Mouse (Mus musculus): Measurements from ENCODE around the gene Nbea. TPM values are rescaled to one million over a fixed set of nuclear protein-coding genes. Genes with fewer than 3 reads are reported as not detected.
"Not testable (repeated sequence)": the region's sequence is repeated elsewhere in the genome, so short reads cannot be mapped to it uniquely, and the experiment has no call there.

Nbea gene
- polyA plus RNA-seq, 2 experiments from 2014 or later, result 0.15 to 0.24 TPM

GRCm38 (mm10) chr3:55652321-55652720, 531.2 kb downstream of the Nbea start:
- no peak for ATAC-seq

GRCm38 (mm10) chr3:55651877-55652276, 531.6 kb downstream of the Nbea start:
- ATAC-seq, result no peak

- no peak for ATAC-seq
Observed at GRCm38 (mm10) chr3:55649541-55649940, 534.0 kb downstream of the Nbea start.

GRCm38 (mm10) chr3:55648299-55648698, 535.2 kb downstream of the Nbea start:
- ATAC-seq, result no peak

- no peak for ATAC-seq
Observed at GRCm38 (mm10) chr3:55647176-55647575, 536.3 kb downstream of the Nbea start.

GRCm38 (mm10) chr3:55646437-55646836, 537.1 kb downstream of the Nbea start:
- ATAC-seq, result no peak

GRCm38 (mm10) chr3:55644035-55644618, 539.4 kb downstream of the Nbea start:
- ATAC-seq, result no peak

GRCm38 (mm10) chr3:55637660-55638059, 545.8 kb downstream of the Nbea start:
- ATAC-seq, result no peak

- no peak for ATAC-seq
Observed at GRCm38 (mm10) chr3:55635542-55636172, 547.8 kb downstream of the Nbea start.

- no peak for ATAC-seq
Observed at GRCm38 (mm10) chr3:55627054-55627453, 556.4 kb downstream of the Nbea start.

- ATAC-seq, result not testable (repeated sequence)
Observed at GRCm38 (mm10) chr3:55621958-55622357, 561.5 kb downstream of the Nbea start.

- ATAC-seq, result no peak
Observed at GRCm38 (mm10) chr3:55618396-55618795, 565.1 kb downstream of the Nbea start.

GRCm38 (mm10) chr3:55612459-55613115, 570.9 kb downstream of the Nbea start:
- no peak for ATAC-seq

- ATAC-seq, result no peak
Observed at GRCm38 (mm10) chr3:55612023-55612422, 571.5 kb downstream of the Nbea start.

- ATAC-seq, result no peak
Observed at GRCm38 (mm10) chr3:55610191-55610590, 573.3 kb downstream of the Nbea start.

- ATAC-seq, result no peak
Observed at GRCm38 (mm10) chr3:55600286-55600685, 583.2 kb downstream of the Nbea start.

GRCm38 (mm10) chr3:55599366-55600085, 584.0 kb downstream of the Nbea start:
- no peak for ATAC-seq

- no peak for ATAC-seq
Observed at GRCm38 (mm10) chr3:55598681-55599080, 584.8 kb downstream of the Nbea start.

- no peak for ATAC-seq
Observed at GRCm38 (mm10) chr3:55593312-55593711, 590.2 kb downstream of the Nbea start.

GRCm38 (mm10) chr3:55590727-55591126, 592.8 kb downstream of the Nbea start:
- ATAC-seq, result no peak

GRCm38 (mm10) chr3:55590291-55590690, 593.2 kb downstream of the Nbea start:
- no peak for ATAC-seq

GRCm38 (mm10) chr3:55589402-55589944, 594.0 kb downstream of the Nbea start:
- ATAC-seq, result no peak

Data from activated CD4-positive, CD25-positive, alpha-beta regulatory T cell, adult 4 months (primary cell).